Mouse (Mus musculus): ENCODE results near the gene Dhx32. TPM values are rescaled to one million over a fixed set of nuclear protein-coding genes. Genes with fewer than 3 reads are reported as not detected.
"Not testable (repeated sequence)": the region's sequence is repeated elsewhere in the genome, so short reads cannot be mapped to it uniquely, and the experiment has no call there.

Dhx32 gene
- polyA plus RNA-seq, 1 experiment from 2014 or later = 38.4 TPM

GRCm38 (mm10) chr7:133698021-133698709 is 84.4 kb downstream of the Dhx32 start:
- no peak overlapping the region for H3K9ac ChIP-seq
- H3K9me3 ChIP-seq (ENCODE audit: control insufficient read depth, low read length) = no peaks in the 10 kb centered on the region
- H3K4me1 ChIP-seq (replicated peaks; ENCODE audit: control insufficient read depth, insufficient read depth, low read length) = no peaks in the 10 kb centered on the region
- peaks cover 19% of the 10 kb centered on the region; the same call in 1 of the 2 replicates for H3K36me3 ChIP-seq (replicated peaks; ENCODE audit: control insufficient read depth, insufficient read depth)
- ATAC-seq (ENCODE audit: low FRiP score) (no peak), DNase-seq (ENCODE audit: low spot score) (no peak)
- H3K4me3 ChIP-seq (replicated peaks; ENCODE audit: low read length) = no peak overlapping the region
- 91% methylated on average over 12 of the region's 12 CpGs for WGBS
- H3K4me2 ChIP-seq (replicated peaks) = no peak overlapping the region
- no peaks in the 10 kb centered on the region for H3K27me3 ChIP-seq (ENCODE audit: control insufficient read depth, insufficient read depth, low read length)
- H3K27ac ChIP-seq = no peak overlapping the region

- not testable (repeated sequence) for H3K4me1 ChIP-seq (replicated peaks; ENCODE audit: control insufficient read depth, insufficient read depth, low read length); H3K27ac ChIP-seq; H3K4me3 ChIP-seq (replicated peaks; ENCODE audit: low read length); ATAC-seq (ENCODE audit: low FRiP score); DNase-seq (ENCODE audit: low spot score); H3K9ac ChIP-seq; H3K27me3 ChIP-seq (ENCODE audit: control insufficient read depth, insufficient read depth, low read length); H3K4me2 ChIP-seq (replicated peaks); H3K9me3 ChIP-seq (ENCODE audit: control insufficient read depth, low read length)
- H3K36me3 ChIP-seq (replicated peaks; ENCODE audit: control insufficient read depth, insufficient read depth) = peaks cover 32% of the 10 kb centered on the region; the same call in 1 of the 2 replicates
These were observed 96.9 kb downstream of the Dhx32 start for GRCm38 (mm10) chr7:133685644-133686043.

- Histone ChIP-seq H3K4me1 (replicated peaks; ENCODE audit: control insufficient read depth, insufficient read depth, low read length) (no peaks in the 10 kb centered on the region), H3K27me3 (ENCODE audit: control insufficient read depth, insufficient read depth, low read length) (no peaks in the 10 kb centered on the region), H3K4me2 (replicated peaks) (no peak overlapping the region), H3K36me3 (replicated peaks; ENCODE audit: control insufficient read depth, insufficient read depth) (peaks cover 22% of the 10 kb centered on the region; the same call in 1 of the 2 replicates), H3K9ac (no peak overlapping the region), H3K4me3 (replicated peaks; ENCODE audit: low read length) (no peak overlapping the region), H3K27ac (no peak overlapping the region), H3K9me3 (ENCODE audit: control insufficient read depth, low read length) (peaks cover 8% of the 10 kb centered on the region; the same call in 1 of the 2 replicates)
- WGBS = 97% methylated on average over 6 of the region's 6 CpGs
- ATAC-seq (ENCODE audit: low FRiP score) = no peak
- no peak for DNase-seq (ENCODE audit: low spot score)
These were observed 97.8 kb downstream of the Dhx32 start for GRCm38 (mm10) chr7:133684701-133685100.

- DNase-seq (ENCODE audit: low spot score) (no peak), ATAC-seq (ENCODE audit: low FRiP score) (no peak)
- H3K36me3 ChIP-seq (replicated peaks; ENCODE audit: control insufficient read depth, insufficient read depth) = peaks cover 16% of the 10 kb centered on the region; the same call in 1 of the 2 replicates
- no peak overlapping the region for H3K9ac ChIP-seq
- H3K4me3 ChIP-seq (replicated peaks; ENCODE audit: low read length) = no peak overlapping the region
- WGBS = 89% methylated on average over 5 of the region's 5 CpGs
- H3K27ac ChIP-seq = no peak overlapping the region
- H3K27me3 ChIP-seq (ENCODE audit: control insufficient read depth, insufficient read depth, low read length) = no peaks in the 10 kb centered on the region
- H3K9me3 ChIP-seq (ENCODE audit: control insufficient read depth, low read length) = peaks cover 8% of the 10 kb centered on the region; the same call in 1 of the 2 replicates
- no peak overlapping the region for H3K4me2 ChIP-seq (replicated peaks)
- no peaks in the 10 kb centered on the region for H3K4me1 ChIP-seq (replicated peaks; ENCODE audit: control insufficient read depth, insufficient read depth, low read length)
These were observed 98.4 kb downstream of the Dhx32 start for GRCm38 (mm10) chr7:133684110-133684509.

- H3K27me3 ChIP-seq (ENCODE audit: control insufficient read depth, insufficient read depth, low read length) = no peaks in the 10 kb centered on the region
- H3K4me1 ChIP-seq (replicated peaks; ENCODE audit: control insufficient read depth, insufficient read depth, low read length) = no peaks in the 10 kb centered on the region
- H3K27ac ChIP-seq = no peak overlapping the region
- ATAC-seq (ENCODE audit: low FRiP score) (no peak), DNase-seq (ENCODE audit: low spot score) (no peak)
- H3K9ac ChIP-seq = no peak overlapping the region
- 85% methylated on average over 5 of the region's 5 CpGs for WGBS
- no peak overlapping the region for H3K4me2 ChIP-seq (replicated peaks)
- peaks cover 12% of the 10 kb centered on the region; the same call in 1 of the 2 replicates for H3K36me3 ChIP-seq (replicated peaks; ENCODE audit: control insufficient read depth, insufficient read depth)
- H3K4me3 ChIP-seq (replicated peaks; ENCODE audit: low read length) = no peak overlapping the region
- H3K9me3 ChIP-seq (ENCODE audit: control insufficient read depth, low read length) = peaks cover 8% of the 10 kb centered on the region; the same call in 1 of the 2 replicates
These were observed 98.9 kb downstream of the Dhx32 start for GRCm38 (mm10) chr7:133683626-133684025.

- Histone ChIP-seq H3K9me3 (ENCODE audit: control insufficient read depth, low read length) (no peaks in the 10 kb centered on the region), H3K4me2 (replicated peaks) (no peak within 1 kb of the TSS), H3K27ac (no peak within 1 kb of the TSS), H3K9ac (no peak within 1 kb of the TSS), H3K36me3 (replicated peaks; ENCODE audit: control insufficient read depth, insufficient read depth) (peaks cover 3% of the 10 kb centered on the region; the same call in 1 of the 2 replicates), H3K27me3 (ENCODE audit: control insufficient read depth, insufficient read depth, low read length) (no peaks in the 10 kb centered on the region), H3K4me3 (replicated peaks; ENCODE audit: low read length) (no peak within 1 kb of the TSS), H3K4me1 (replicated peaks; ENCODE audit: control insufficient read depth, insufficient read depth, low read length) (no peaks in the 10 kb centered on the region)
- ATAC-seq (ENCODE audit: low FRiP score) = no peak
- DNase-seq (ENCODE audit: low spot score) = no peak
- WGBS = 82% methylated on average over 3 of the region's 3 CpGs
These were observed 102.6 kb downstream of the Dhx32 start, which contains the start of gene Mmp21 for GRCm38 (mm10) chr7:133679961-133680360. Gene Mmp21 (minus strand): TSS chr7:133680061.

GRCm38 (mm10) chr7:133679439-133679838 is 103.1 kb downstream of the Dhx32 start:
- Histone ChIP-seq H3K9me3 (ENCODE audit: control insufficient read depth, low read length) (no peaks in the 10 kb centered on the region), H3K27me3 (ENCODE audit: control insufficient read depth, insufficient read depth, low read length) (no peaks in the 10 kb centered on the region), H3K4me3 (replicated peaks; ENCODE audit: low read length) (no peak overlapping the region), H3K4me2 (replicated peaks) (no peak overlapping the region), H3K9ac (no peak overlapping the region), H3K36me3 (replicated peaks; ENCODE audit: control insufficient read depth, insufficient read depth) (peaks cover 3% of the 10 kb centered on the region; the same call in 1 of the 2 replicates), H3K4me1 (replicated peaks; ENCODE audit: control insufficient read depth, insufficient read depth, low read length) (no peaks in the 10 kb centered on the region), H3K27ac (no peak overlapping the region)
- WGBS = 59% methylated on average over 4 of the region's 4 CpGs
- DNase-seq (ENCODE audit: low spot score) (no peak), ATAC-seq (ENCODE audit: low FRiP score) (no peak)

GRCm38 (mm10) chr7:133678716-133679115 is 103.8 kb downstream of the Dhx32 start:
- Histone ChIP-seq H3K36me3 (replicated peaks; ENCODE audit: control insufficient read depth, insufficient read depth) (0 out of 2 replicates have a peak, but pooled peaks cover 3% of the 10 kb centered on the region), H3K4me2 (replicated peaks) (no peak overlapping the region), H3K4me1 (replicated peaks; ENCODE audit: control insufficient read depth, insufficient read depth, low read length) (no peaks in the 10 kb centered on the region), H3K4me3 (replicated peaks; ENCODE audit: low read length) (no peak overlapping the region), H3K27me3 (ENCODE audit: control insufficient read depth, insufficient read depth, low read length) (no peaks in the 10 kb centered on the region), H3K27ac (no peak overlapping the region), H3K9me3 (ENCODE audit: control insufficient read depth, low read length) (no peaks in the 10 kb centered on the region), H3K9ac (no peak overlapping the region)
- DNase-seq (ENCODE audit: low spot score) (no peak), ATAC-seq (ENCODE audit: low FRiP score) (no peak)
- 94% methylated on average over 8 of the region's 8 CpGs for whole genome bisulfite sequencing

- DNase-seq (ENCODE audit: low spot score) (no peak), ATAC-seq (ENCODE audit: low FRiP score) (no peak)
- Histone ChIP-seq H3K36me3 (replicated peaks; ENCODE audit: control insufficient read depth, insufficient read depth) (peaks cover 26% of the 10 kb centered on the region), H3K4me1 (replicated peaks; ENCODE audit: control insufficient read depth, insufficient read depth, low read length) (no peaks in the 10 kb centered on the region), H3K9ac (no peak overlapping the region), H3K4me2 (replicated peaks) (no peak overlapping the region), H3K9me3 (ENCODE audit: control insufficient read depth, low read length) (no peaks in the 10 kb centered on the region), H3K4me3 (replicated peaks; ENCODE audit: low read length) (no peak overlapping the region), H3K27me3 (ENCODE audit: control insufficient read depth, insufficient read depth, low read length) (no peaks in the 10 kb centered on the region), H3K27ac (no peak overlapping the region)
- 66% methylated on average over 9 of the region's 9 CpGs for WGBS
These were observed 106.5 kb downstream of the Dhx32 start for GRCm38 (mm10) chr7:133676002-133676401.

Measured in hindbrain, embryonic 14.5 days (tissue).